Mouse (Mus musculus) central nervous system, embryonic 14 days (tissue): ENCODE results near the gene Olfr746. TPM values are rescaled to one million over a fixed set of nuclear protein-coding genes. Genes with fewer than 3 reads are reported as not detected.

Experiments used
- polyA plus RNA-seq: library from polyadenylated mRNA; depleted of rRNA; stranded (reverse); fragments of >200 nt; gene quantifications from 2 replicates; pipeline ENCODE4 v1.2.3, GENCODE M21; 2012; rRNA removed

Olfr746 gene
- polyA plus RNA-seq = not detected in 2 replicates

DNA sequence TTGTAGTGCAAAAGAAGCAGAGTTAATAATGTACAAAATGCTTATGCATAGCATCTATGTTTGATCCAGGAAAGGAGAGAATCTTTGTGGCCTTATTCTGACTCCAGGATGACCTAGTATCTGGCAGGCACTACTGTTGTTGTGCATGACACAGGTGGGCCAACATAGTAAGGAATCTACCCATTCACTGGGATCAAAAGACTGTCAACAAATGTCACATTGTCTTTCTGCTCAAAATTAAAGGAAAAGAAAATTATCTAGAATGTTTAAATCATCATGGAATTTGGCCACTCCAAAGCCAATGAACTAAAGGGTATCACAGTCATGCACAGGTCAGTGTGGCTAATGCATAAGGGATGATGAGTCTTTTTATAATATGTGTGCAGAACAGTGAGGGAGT is at the start of gene Olfr746:
Gene Olfr746, plus strand, starts transcription at position 301 of the 400 bp plus-strand sequence.

DNA sequence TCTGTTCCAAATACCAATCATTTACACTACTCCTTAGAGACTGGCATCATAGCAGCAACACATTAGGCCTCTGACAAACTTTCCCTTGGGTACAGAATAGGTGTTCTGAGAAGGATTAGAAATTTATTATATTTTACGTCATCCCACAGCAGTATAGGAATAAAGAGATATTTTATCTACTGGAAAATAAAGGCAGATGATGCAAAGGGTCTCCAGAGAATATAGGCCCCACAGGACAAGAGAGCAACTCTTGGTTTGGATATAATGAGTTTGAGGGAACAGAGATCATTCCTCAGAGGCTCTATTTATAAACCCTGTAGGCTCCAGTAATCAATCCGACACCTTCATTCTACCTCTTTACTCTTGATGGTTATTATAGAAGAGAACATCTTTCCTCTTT is 32.3 kb upstream of the Olfr746 start, which contains the start of gene Olfr744:
Gene Olfr744, plus strand, starts transcription at position 301 of the 400 bp plus-strand sequence.

DNA sequence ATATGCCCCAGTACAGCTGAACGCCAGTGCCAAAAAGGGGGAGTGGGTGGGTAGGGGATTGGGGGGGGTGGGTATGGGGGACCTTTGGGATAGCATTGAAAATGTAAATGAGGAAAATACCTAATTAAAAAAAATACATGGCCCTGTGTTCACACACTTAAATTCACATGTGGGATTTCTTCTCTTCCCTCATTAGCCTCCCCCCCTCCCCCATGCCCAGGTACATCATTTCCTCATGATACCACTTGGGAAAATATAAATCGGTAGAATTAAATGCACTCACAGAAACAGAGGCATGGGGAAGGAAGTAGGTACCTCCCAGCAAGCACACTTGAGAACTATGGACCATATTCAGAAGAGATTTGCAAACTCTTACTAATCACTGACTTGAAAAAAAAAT is 7.8 kb upstream of the Olfr746 start, which contains the start of gene Olfr745:
Gene Olfr745, plus strand, starts transcription at position 301 of the 400 bp plus-strand sequence.

DNA sequence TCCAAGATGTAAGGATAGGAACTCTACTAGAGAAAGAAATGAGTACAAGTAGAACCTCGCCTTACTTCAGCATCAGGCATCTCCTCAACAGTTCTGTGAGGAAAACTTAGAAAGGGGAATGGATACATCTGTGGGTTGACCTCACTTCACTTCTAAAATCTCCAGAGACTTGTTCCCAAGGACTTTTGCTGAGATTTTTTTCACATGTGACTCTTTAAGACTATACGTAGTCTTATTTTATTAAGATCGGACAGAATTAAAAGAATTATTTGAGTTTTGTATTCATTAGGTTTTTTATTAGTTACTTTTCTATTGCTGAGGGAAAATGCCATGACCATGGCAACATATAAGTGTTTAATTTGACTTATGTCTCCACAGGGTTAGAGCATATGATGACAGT is 46.2 kb downstream of the Olfr746 start, which contains the start of gene Olfr747:
Gene Olfr747, minus strand, starts transcription at position 101 of the 400 bp plus-strand sequence.

Other genes with a start within 250 kb of the Olfr746 start
- not detected in 2 replicates for gene Olfr738, start 239.5 kb upstream of the Olfr746 start, polyA plus RNA-seq
- not detected in 2 replicates for gene Olfr739, start 228.5 kb upstream of the Olfr746 start, polyA plus RNA-seq
- not detected in 2 replicates for gene Olfr740, start 201.5 kb upstream of the Olfr746 start, polyA plus RNA-seq
- gene Olfr741, start 174.3 kb upstream of the Olfr746 start, polyA plus RNA-seq = not detected in 2 replicates
- gene Olfr742, start 143.5 kb upstream of the Olfr746 start, polyA plus RNA-seq = not detected in 2 replicates
- gene Olfr743, start 125.2 kb upstream of the Olfr746 start, polyA plus RNA-seq = not detected in 2 replicates
- gene Olfr744, start 32.2 kb upstream of the Olfr746 start, polyA plus RNA-seq = not detected in 2 replicates
- gene Olfr745, start 7.7 kb upstream of the Olfr746 start, polyA plus RNA-seq = not detected in 2 replicates
- not detected in 2 replicates for gene Olfr747, start 46.1 kb downstream of the Olfr746 start, polyA plus RNA-seq
- gene Olfr748, start 60.3 kb downstream of the Olfr746 start, polyA plus RNA-seq = not detected in 2 replicates
- gene Olfr749, start 98.0 kb downstream of the Olfr746 start, polyA plus RNA-seq = not detected in 2 replicates
- gene Ttc5, start 138.4 kb downstream of the Olfr746 start, polyA plus RNA-seq = 103 and 110 TPM in 2 replicates
- 0.04 and 0.08 TPM in 2 replicates for gene Ccnb1ip1, start 160.6 kb downstream of the Olfr746 start, polyA plus RNA-seq
- 81.9 and 85.9 TPM in 2 replicates for gene Parp2, start 160.8 kb downstream of the Olfr746 start, polyA plus RNA-seq
- gene Tep1, start 223.5 kb downstream of the Olfr746 start, polyA plus RNA-seq = 4.2 and 6.1 TPM in 2 replicates